9 mouse cellular contexts compared by ENCODE assay signal in the genomic region with DNA sequence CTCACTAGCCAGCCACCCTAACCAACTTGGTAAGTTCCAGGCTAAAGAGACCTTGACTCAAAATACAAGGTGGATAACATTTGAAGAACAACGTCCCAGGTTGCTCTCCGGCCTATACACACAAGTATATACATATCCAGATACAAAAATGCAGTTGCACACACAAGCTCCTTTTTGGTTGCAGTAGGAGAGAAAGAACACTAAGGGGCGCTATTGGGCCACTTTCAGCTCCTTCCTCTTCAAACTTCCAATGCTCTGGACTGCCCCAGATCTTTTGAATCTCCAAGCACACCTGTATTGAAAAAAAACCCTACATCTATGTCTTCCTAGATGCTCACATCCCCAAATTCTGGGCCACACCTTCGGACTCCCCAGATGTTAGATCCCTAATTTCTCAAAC.
DNase-seq lines count a peak whose midpoint lies in the region; ATAC-seq lines count a peak whose summit lies in the region.
"Had no signal": no experiment of that assay in that cellular context is flagged by ENCODE, and none has a peak within 500 bp of the region (broad histone marks: within the 10 kb centered on the region; RNA-seq: fewer than 3 reads in every experiment).

No protein-coding gene starts in this region.

- no peak overlapping the region for H3K9ac ChIP-seq in kidney, embryonic 16.5 days (replicated peaks; ENCODE audit: low read length)
- H3K9ac ChIP-seq: liver, embryonic 15.5 days had no signal

- no peaks in the 10 kb centered on the region for H3K27me3 ChIP-seq in kidney, embryonic 16.5 days (ENCODE audit: insufficient read depth, low read length)
- H3K27me3 ChIP-seq: liver, embryonic 15.5 days had no signal

- WGBS in kidney, embryonic 16.5 days: 26% methylated on average over 4 of the region's 4 CpGs

- no peak overlapping the region for H3K4me2 ChIP-seq in kidney, embryonic 16.5 days (replicated peaks; ENCODE audit: low read depth, low read length)
- H3K4me2 ChIP-seq: liver, embryonic 15.5 days had no signal

- no peak overlapping the region for H3K27ac ChIP-seq in kidney, embryonic 16.5 days (ENCODE audit: low read length)
- H3K27ac ChIP-seq: liver, embryonic 15.5 days had no signal

- H3K36me3 ChIP-seq in kidney, embryonic 16.5 days (ENCODE audit: insufficient read depth, low read length): no peaks in the 10 kb centered on the region
- H3K36me3 ChIP-seq: liver, embryonic 15.5 days had no signal

- peak; percentile 51 for DNase-seq in kidney, postnatal 10 days
- peak; percentile 76 for DNase-seq in adipocyte (ENCODE audit: low spot score)
- DNase-seq in embryo, embryonic 11.5 days (ENCODE audit: low read depth, low spot score): peak; percentile 47
- peak; percentile 37 for DNase-seq in hindlimb bud, embryonic 11.5 days (ENCODE audit: extremely low spot score, low read depth, low spot score)
- peak; percentile 45 for DNase-seq in lung, postnatal 36 days
- DNase-seq in ovary, postnatal 36 days (ENCODE audit: low spot score): no peak
- DNase-seq in spleen, postnatal 4 days (ENCODE audit: low spot score in 2 of 2): no peak

- no peak overlapping the region for H3K4me3 ChIP-seq in kidney, embryonic 16.5 days (ENCODE audit: low read length)
- H3K4me3 ChIP-seq: liver, embryonic 15.5 days had no signal

- H3K9me3 ChIP-seq in kidney, embryonic 16.5 days (ENCODE audit: low read length): no peaks in the 10 kb centered on the region
- H3K9me3 ChIP-seq: liver, embryonic 15.5 days had no signal

- H3K4me1 ChIP-seq in kidney, embryonic 16.5 days (ENCODE audit: insufficient read depth, low read length): no peaks in the 10 kb centered on the region
- H3K4me1 ChIP-seq: liver, embryonic 15.5 days had no signal

- ATAC-seq in kidney, embryonic 16.5 days (ENCODE audit: low FRiP score, low TSS enrichment): no peak

Comparison
In these comparisons a context has a peak if more than half of its experiments do, and no peak if none do; other contexts are left out.
1. DNase-seq: peak in kidney, postnatal 10 days (single experiment), adipocyte (single experiment), embryo, embryonic 11.5 days (single experiment), hindlimb bud, embryonic 11.5 days (single experiment) and lung, postnatal 36 days (single experiment); none in ovary, postnatal 36 days (single experiment) and spleen, postnatal 4 days (0 of 2).